Mouse (Mus musculus): ENCODE measurements around the gene Zfp598. TPM values are rescaled to one million over a fixed set of nuclear protein-coding genes. Genes with fewer than 3 reads are reported as not detected.

Zfp598 gene
- polyA plus RNA-seq, 1 experiment from 2014 or later = 19.4 TPM

DNA sequence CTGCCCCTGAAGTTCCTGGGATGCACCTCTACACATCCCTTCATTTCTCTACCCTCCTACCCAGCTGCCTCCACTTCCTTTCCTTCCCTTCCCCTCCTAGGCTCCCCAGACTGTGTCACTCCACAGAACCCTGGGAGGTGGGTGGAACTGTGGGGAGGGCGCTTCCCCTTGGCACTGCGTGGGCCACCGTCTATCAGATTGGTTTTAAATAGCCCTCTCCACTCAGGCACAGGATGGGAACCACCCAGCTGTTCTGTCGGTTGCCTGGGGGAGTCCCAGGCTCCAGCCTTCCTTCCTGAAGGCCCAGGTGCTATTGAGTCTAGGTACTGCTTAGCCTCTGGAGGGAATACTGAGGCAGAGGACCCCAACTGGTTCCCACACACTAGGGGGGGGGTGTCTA lies 34.5 kb upstream of the Zfp598 start:
- Histone ChIP-seq H3K9me3 (ENCODE audit: control insufficient read depth, low read length) (no peaks in the 10 kb centered on the region), H3K4me1 (ENCODE audit: control insufficient read depth in 2 of 2, insufficient read depth in 2 of 2, low read length in 2 of 2) (peaks cover 17 to 26% of the 10 kb centered on the region in 2 experiments), H3K9ac (ENCODE audit: low read length) (no peak overlapping the region), H3K27me3 (ENCODE audit: control insufficient read depth, insufficient read depth, low read length) (peaks cover 3% of the 10 kb centered on the region; the same call in 1 of the 2 replicates), H3K4me3 (ENCODE audit: control insufficient read depth in 1 of 2, insufficient read depth in 1 of 2, low read depth in 1 of 2, low read length in 2 of 2) (no peak overlapping the region), H3K4me2 (ENCODE audit: low read length) (no peak overlapping the region), H3K27ac (replicated peaks in 1 of 2; ENCODE audit: control insufficient read depth in 1 of 2, insufficient read depth in 1 of 2, low read depth in 2 of 2, low read length in 2 of 2) (no peak overlapping the region), H3K36me3 (ENCODE audit: control insufficient read depth, insufficient read depth, low read length) (peaks cover 22% of the 10 kb centered on the region)
- ATAC-seq (ENCODE audit: insufficient number of reproducible peaks, insufficient read depth, low FRiP score, low read depth) = no peak
- 41% methylated on average over 4 of the region's 4 CpGs for WGBS

DNA sequence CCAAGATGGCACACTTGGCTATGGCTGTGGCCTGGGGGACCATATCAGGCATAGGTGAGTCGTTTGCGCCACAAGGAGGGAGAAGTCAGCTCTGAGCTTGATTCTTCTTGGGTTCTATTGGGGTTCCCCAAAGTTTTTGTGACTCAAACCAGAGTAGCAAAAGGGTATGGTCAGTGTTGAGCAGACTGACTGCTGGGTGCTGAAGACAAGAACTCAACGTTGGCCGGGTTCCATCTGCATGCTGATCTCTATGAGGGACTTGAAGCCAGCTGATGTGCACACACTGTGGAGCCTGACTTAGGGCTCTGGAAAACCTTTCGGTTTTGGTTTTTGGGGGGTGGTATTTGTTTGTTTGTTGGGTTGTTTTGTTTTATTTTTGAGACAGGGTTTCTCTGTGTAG lies 33.8 kb upstream of the Zfp598 start:
- Histone ChIP-seq H3K27me3 (ENCODE audit: control insufficient read depth, insufficient read depth, low read length) (peaks cover 3% of the 10 kb centered on the region; the same call in 1 of the 2 replicates), H3K27ac (replicated peaks in 1 of 2; ENCODE audit: control insufficient read depth in 1 of 2, insufficient read depth in 1 of 2, low read depth in 2 of 2, low read length in 2 of 2) (no peak overlapping the region), H3K36me3 (ENCODE audit: control insufficient read depth, insufficient read depth, low read length) (peaks cover 22% of the 10 kb centered on the region), H3K4me1 (ENCODE audit: control insufficient read depth in 2 of 2, insufficient read depth in 2 of 2, low read length in 2 of 2) (peaks cover 17 to 28% of the 10 kb centered on the region in 2 experiments), H3K9ac (ENCODE audit: low read length) (no peak overlapping the region), H3K4me3 (ENCODE audit: control insufficient read depth in 1 of 2, insufficient read depth in 1 of 2, low read depth in 1 of 2, low read length in 2 of 2) (no peak overlapping the region), H3K9me3 (ENCODE audit: control insufficient read depth, low read length) (no peaks in the 10 kb centered on the region), H3K4me2 (ENCODE audit: low read length) (no peak overlapping the region)
- no peak for ATAC-seq (ENCODE audit: insufficient number of reproducible peaks, insufficient read depth, low FRiP score, low read depth)
- WGBS = 88% methylated on average over 5 of the region's 5 CpGs

DNA sequence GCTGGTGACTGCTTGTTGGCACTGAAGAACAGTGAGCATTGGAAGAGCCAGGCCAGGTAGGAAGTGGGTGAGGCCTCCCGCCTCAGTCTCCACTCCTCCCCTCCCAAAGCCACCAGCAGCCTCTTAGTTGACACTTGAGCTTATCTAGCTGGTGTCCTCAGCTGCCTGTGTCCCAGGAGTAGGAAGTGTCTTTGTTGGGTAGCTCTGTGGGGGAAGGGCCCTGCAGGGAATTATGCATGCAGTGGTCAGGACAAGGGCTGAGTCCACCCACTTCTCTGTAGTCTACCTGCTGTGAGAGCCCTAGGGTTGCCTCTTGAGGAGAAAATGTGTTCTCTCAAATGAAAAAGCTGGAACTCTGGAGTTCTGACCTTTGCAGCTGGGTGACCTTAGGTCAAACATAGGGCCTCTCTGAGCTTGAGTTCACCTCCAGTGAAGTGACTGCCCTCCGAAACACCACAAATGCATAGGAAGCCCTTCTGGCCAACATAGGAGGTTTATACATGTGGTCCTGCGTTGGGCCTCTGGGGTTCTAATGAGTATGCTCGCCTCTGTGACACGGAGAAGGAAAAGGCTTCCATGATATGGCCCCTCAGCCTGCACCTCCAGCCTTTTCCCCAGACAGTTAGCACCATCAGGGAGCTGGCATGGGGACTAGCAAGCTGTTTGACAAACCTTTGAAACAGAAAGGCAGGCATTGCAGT lies 32.6 kb upstream of the Zfp598 start:
- ATAC-seq (ENCODE audit: insufficient number of reproducible peaks, insufficient read depth, low FRiP score, low read depth) = no peak
- Histone ChIP-seq H3K4me1 (ENCODE audit: control insufficient read depth in 2 of 2, insufficient read depth in 2 of 2, low read length in 2 of 2) (peaks cover 14 to 23% of the 10 kb centered on the region in 2 experiments), H3K4me2 (ENCODE audit: low read length) (no peak overlapping the region), H3K9me3 (ENCODE audit: control insufficient read depth, low read length) (no peaks in the 10 kb centered on the region), H3K4me3 (ENCODE audit: control insufficient read depth in 1 of 2, insufficient read depth in 1 of 2, low read depth in 1 of 2, low read length in 2 of 2) (no peak overlapping the region), H3K27ac (replicated peaks in 1 of 2; ENCODE audit: control insufficient read depth in 1 of 2, insufficient read depth in 1 of 2, low read depth in 2 of 2, low read length in 2 of 2) (no peak overlapping the region), H3K27me3 (ENCODE audit: control insufficient read depth, insufficient read depth, low read length) (peaks cover 3% of the 10 kb centered on the region; the same call in 1 of the 2 replicates), H3K9ac (ENCODE audit: low read length) (no peak overlapping the region), H3K36me3 (ENCODE audit: control insufficient read depth, insufficient read depth, low read length) (peaks cover 26% of the 10 kb centered on the region)
- WGBS = 56% methylated on average over 5 of the region's 5 CpGs

DNA sequence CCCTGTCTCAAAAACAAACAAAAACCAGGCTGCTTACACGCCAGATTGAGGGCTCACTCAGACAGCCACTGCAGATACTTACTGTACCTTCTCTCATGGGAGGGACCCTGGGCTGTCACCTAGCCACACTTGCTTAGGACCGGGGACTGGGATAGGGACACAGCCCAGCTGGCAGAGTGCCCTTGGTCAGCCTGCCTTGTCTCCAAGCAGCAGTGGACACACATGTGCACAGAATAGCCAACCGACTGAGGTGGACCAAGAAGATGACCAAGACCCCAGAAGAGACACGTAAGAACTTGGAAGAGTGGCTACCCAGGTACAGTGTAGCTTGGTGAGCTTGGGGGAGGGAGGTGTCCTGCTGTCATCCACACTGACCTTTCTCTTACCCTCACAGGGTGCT lies 31.3 kb upstream of the Zfp598 start:
- peak overlapping the region in 1 of 2 experiments; percentile 8; a peak in 1 of 4 replicates for H3K27ac ChIP-seq (replicated peaks in 1 of 2; ENCODE audit: control insufficient read depth in 1 of 2, insufficient read depth in 1 of 2, low read depth in 2 of 2, low read length in 2 of 2)
- peaks cover 3% of the 10 kb centered on the region; the same call in 1 of the 2 replicates for H3K27me3 ChIP-seq (ENCODE audit: control insufficient read depth, insufficient read depth, low read length)
- 81% methylated on average over 4 of the region's 4 CpGs for WGBS

DNA sequence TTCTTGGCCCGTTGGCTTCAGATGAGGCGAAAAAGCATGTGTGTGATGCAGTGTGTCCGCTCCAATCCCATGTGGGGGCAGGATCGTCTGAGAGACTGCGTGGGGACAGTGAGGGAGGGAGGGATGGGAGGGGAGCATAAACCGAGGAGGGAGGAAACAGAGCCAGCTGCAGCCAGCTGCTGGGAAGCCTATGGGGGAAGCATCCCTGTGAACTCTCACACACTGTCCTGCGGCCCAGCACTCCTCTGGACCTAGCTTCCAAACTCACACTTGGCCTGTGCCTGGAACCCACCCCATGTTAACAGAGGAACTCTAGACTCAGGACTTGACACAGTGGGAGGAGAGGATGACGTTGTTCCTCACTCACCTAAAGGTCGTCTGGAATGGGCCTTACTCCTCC lies 30.6 kb upstream of the Zfp598 start:
- peak overlapping the region; percentile 56 to 72 for H3K27ac ChIP-seq (replicated peaks in 1 of 2; ENCODE audit: control insufficient read depth in 1 of 2, insufficient read depth in 1 of 2, low read depth in 2 of 2, low read length in 2 of 2)
- no peak overlapping the region for H3K9ac ChIP-seq (ENCODE audit: low read length)
- peaks cover 31% of the 10 kb centered on the region for H3K36me3 ChIP-seq (ENCODE audit: control insufficient read depth, insufficient read depth, low read length)
- ATAC-seq (ENCODE audit: insufficient number of reproducible peaks, insufficient read depth, low FRiP score, low read depth) = no peak; the same call in 1 of the 2 replicates
- no peak overlapping the region for H3K4me3 ChIP-seq (ENCODE audit: control insufficient read depth in 1 of 2, insufficient read depth in 1 of 2, low read depth in 1 of 2, low read length in 2 of 2)
- 66% methylated on average over 9 of the region's 9 CpGs for WGBS
- H3K4me1 ChIP-seq (ENCODE audit: control insufficient read depth in 2 of 2, insufficient read depth in 2 of 2, low read length in 2 of 2) = peaks cover 12 to 15% of the 10 kb centered on the region in 2 experiments
- no peak overlapping the region for H3K4me2 ChIP-seq (ENCODE audit: low read length)
- H3K27me3 ChIP-seq (ENCODE audit: control insufficient read depth, insufficient read depth, low read length) = peaks cover 3% of the 10 kb centered on the region; the same call in 1 of the 2 replicates
- no peaks in the 10 kb centered on the region for H3K9me3 ChIP-seq (ENCODE audit: control insufficient read depth, low read length)

More for the DNA sequence above, 31.3 kb upstream of the Zfp598 start:
- peaks cover 12 to 17% of the 10 kb centered on the region in 2 experiments for H3K4me1 ChIP-seq (ENCODE audit: control insufficient read depth in 2 of 2, insufficient read depth in 2 of 2, low read length in 2 of 2)
- H3K4me3 ChIP-seq (ENCODE audit: control insufficient read depth in 1 of 2, insufficient read depth in 1 of 2, low read depth in 1 of 2, low read length in 2 of 2) = no peak overlapping the region
- H3K9ac ChIP-seq (ENCODE audit: low read length) = no peak overlapping the region
- no peaks in the 10 kb centered on the region for H3K9me3 ChIP-seq (ENCODE audit: control insufficient read depth, low read length)
- H3K4me2 ChIP-seq (ENCODE audit: low read length) = no peak overlapping the region
- ATAC-seq (ENCODE audit: insufficient number of reproducible peaks, insufficient read depth, low FRiP score, low read depth) = no peak
- H3K36me3 ChIP-seq (ENCODE audit: control insufficient read depth, insufficient read depth, low read length) = peaks cover 31% of the 10 kb centered on the region

DNA sequence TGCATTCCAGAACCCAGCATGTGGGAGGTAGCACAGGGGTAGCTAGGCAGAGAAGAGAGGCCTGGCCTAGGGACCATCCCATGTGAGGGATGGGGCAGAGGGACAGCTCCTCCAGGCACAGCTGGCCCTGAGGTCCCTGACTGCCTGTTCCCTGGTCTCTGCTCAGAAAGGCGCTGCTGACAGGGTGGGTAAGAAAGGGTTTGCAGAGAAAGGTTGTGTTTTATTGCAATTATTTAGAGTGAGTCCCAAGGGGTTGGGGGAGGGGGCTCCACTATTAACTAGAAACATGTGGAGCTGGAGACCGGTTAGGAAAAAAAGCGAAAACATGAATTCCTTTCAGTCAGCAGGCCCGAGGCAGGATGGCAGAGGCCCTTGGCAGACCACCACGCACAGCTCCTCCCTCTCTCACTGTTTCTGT lies 29.9 kb upstream of the Zfp598 start:
- no peak for ATAC-seq (ENCODE audit: insufficient number of reproducible peaks, insufficient read depth, low FRiP score, low read depth)

DNA sequence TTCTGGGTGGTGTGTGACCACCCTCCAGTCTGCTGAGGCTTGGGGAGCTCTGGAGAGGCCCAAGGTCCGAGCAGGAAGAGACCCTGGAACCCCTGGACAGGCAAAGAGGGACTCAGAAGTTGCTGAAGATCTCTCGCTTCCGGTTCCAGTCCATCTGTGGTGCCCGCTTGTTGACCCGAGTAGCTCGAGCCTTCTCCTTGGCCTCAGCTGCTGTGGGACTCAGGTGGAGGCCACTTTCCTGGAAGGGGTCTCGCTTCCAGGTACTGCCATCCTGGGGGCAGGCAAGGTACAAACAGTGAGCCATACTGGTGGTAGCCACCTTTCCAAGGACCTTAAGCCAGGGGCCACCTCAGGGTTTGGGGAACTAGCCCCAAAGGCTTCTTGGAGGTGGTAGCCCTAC lies 29.4 kb upstream of the Zfp598 start:
- Histone ChIP-seq H3K27me3 (ENCODE audit: control insufficient read depth, insufficient read depth, low read length) (no peaks in the 10 kb centered on the region; the same call in 1 of the 2 replicates), H3K4me1 (ENCODE audit: control insufficient read depth in 2 of 2, insufficient read depth in 2 of 2, low read length in 2 of 2) (peaks cover 23 to 27% of the 10 kb centered on the region in 2 experiments), H3K9ac (ENCODE audit: low read length) (no peak overlapping the region), H3K9me3 (ENCODE audit: control insufficient read depth, low read length) (no peaks in the 10 kb centered on the region), H3K4me2 (ENCODE audit: low read length) (no peak overlapping the region), H3K4me3 (ENCODE audit: control insufficient read depth in 1 of 2, insufficient read depth in 1 of 2, low read depth in 1 of 2, low read length in 2 of 2) (no peak overlapping the region), H3K27ac (replicated peaks in 1 of 2; ENCODE audit: control insufficient read depth in 1 of 2, insufficient read depth in 1 of 2, low read depth in 2 of 2, low read length in 2 of 2) (peak overlapping the region in 1 of 2 experiments; percentile 72; a peak in 2 of 4 replicates), H3K36me3 (ENCODE audit: control insufficient read depth, insufficient read depth, low read length) (peaks cover 31% of the 10 kb centered on the region)
- ATAC-seq (ENCODE audit: insufficient number of reproducible peaks, insufficient read depth, low FRiP score, low read depth) = no peak
- WGBS = 91% methylated on average over 7 of the region's 7 CpGs

More for the DNA sequence above, 29.9 kb upstream of the Zfp598 start:
- Histone ChIP-seq H3K27ac (replicated peaks in 1 of 2; ENCODE audit: control insufficient read depth in 1 of 2, insufficient read depth in 1 of 2, low read depth in 2 of 2, low read length in 2 of 2) (peak overlapping the region; percentile 56 to 72), H3K4me3 (ENCODE audit: control insufficient read depth in 1 of 2, insufficient read depth in 1 of 2, low read depth in 1 of 2, low read length in 2 of 2) (no peak overlapping the region), H3K4me1 (ENCODE audit: control insufficient read depth in 2 of 2, insufficient read depth in 2 of 2, low read length in 2 of 2) (peaks cover 19 to 22% of the 10 kb centered on the region in 2 experiments), H3K4me2 (ENCODE audit: low read length) (no peak overlapping the region), H3K9me3 (ENCODE audit: control insufficient read depth, low read length) (no peaks in the 10 kb centered on the region), H3K9ac (ENCODE audit: low read length) (no peak overlapping the region), H3K36me3 (ENCODE audit: control insufficient read depth, insufficient read depth, low read length) (peaks cover 31% of the 10 kb centered on the region), H3K27me3 (ENCODE audit: control insufficient read depth, insufficient read depth, low read length) (no peaks in the 10 kb centered on the region; the same call in 1 of the 2 replicates)
- WGBS = 70% methylated on average over 5 of the region's 5 CpGs
